Mouse (Mus musculus): ENCODE data around the gene Nudt17. TPM values are rescaled to one million over a fixed set of nuclear protein-coding genes. Genes with fewer than 3 reads are reported as not detected.
A peak's percentile ranks its signal among the peaks of the same experiment; 100 is the strongest.

Nudt17 gene
- total and polyA plus RNA-seq, 3 experiments, result 0.21 to 1.9 (median 1.0) TPM

DNA sequence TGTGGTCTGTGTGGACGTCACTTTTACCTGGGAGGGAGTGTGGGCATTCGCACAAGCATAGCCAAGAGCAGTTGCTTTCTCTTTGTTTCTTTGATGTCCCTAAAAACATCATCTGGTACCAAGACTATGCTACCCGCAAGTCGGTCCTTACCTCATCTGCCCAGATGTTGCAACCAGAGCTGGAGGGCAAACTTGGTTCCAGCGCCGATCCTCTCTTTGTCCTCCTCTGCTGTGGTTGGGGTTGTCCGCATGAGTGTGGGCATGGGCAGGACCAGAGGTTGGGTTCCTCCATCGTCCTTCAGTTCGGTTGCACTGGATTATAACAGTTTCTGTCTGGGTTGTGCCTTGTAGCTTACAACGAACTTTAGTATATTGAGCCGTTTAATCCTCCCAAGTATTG is 2.1 kb downstream of the Nudt17 start:
- no peak for DNase-seq (ENCODE audit: extremely low read depth)
- Histone ChIP-seq H3K4me2 (ENCODE audit: insufficient read depth, low read depth, poor library complexity, severe bottlenecking) (no peak overlapping the region), H3K4me3 (replicated peaks in 1 of 3; ENCODE audit: low read depth in 2 of 3, low read length in 2 of 3, poor library complexity in 1 of 3) (no peak overlapping the region), H3K79me2 (replicated peaks; ENCODE audit: control insufficient read depth, extremely low read depth, insufficient read depth, poor library complexity, severe bottlenecking) (no peaks in the 10 kb centered on the region), H3K36me3 (replicated peaks in 1 of 2; ENCODE audit: control insufficient read depth in 1 of 2, insufficient read depth in 1 of 2, low read length in 1 of 2) (peaks cover 52 to 80% of the 10 kb centered on the region in 2 experiments), H3K27me3 (replicated peaks) (no peaks in the 10 kb centered on the region), H3K9ac (ENCODE audit: insufficient read depth, low read depth) (no peak overlapping the region), H3K9me3 (replicated peaks; ENCODE audit: low read length) (peaks cover 12% of the 10 kb centered on the region), H3K27ac (ENCODE audit: insufficient read depth, low read depth) (no peak overlapping the region), H3K4me1 (ENCODE audit: control insufficient read depth in 1 of 2, insufficient read depth in 2 of 2) (peaks cover 3 to 8% of the 10 kb centered on the region in 2 experiments; a peak in 2 of 4 replicates)
- dilution Hi-C loops (cut with MboI; ENCODE audit: extremely low pct_ligation_motif_present, extremely low pct_unique_long_range_greater_than_20kb, low sequenced_read_pairs), result no loop called here
- in situ Hi-C loops (cut with MboI; ENCODE audit: low pct_ligation_motif_present, low pct_unique_long_range_greater_than_20kb, low sequenced_read_pairs), result loop anchor here (5.0 kb wide), 1 partner anchor 44 kb away; no protein-coding TSS in a partner anchor
- no peak for TF ChIP-seq ZNF384 (IDR thresholded peaks at IDR 0.05; ENCODE audit: low read depth, low read length)
- no peak for TF ChIP-seq BHLHE40 (IDR thresholded peaks at IDR 0.05; ENCODE audit: low read depth, low read length)
- no peak for TF ChIP-seq POLR2AphosphoS2 (IDR thresholded peaks at IDR 0.05; ENCODE audit: low read depth, low read length)
- TF ChIP-seq CTCF (conservative IDR thresholded peaks at IDR 0.05 in 1 of 2, IDR thresholded peaks at IDR 0.05 in 1 of 2; ENCODE audit: low read depth in 2 of 2, low read length in 2 of 2), result no peak
- TF ChIP-seq USF1 (IDR thresholded peaks at IDR 0.05; ENCODE audit: low read depth, low read length), result no peak

DNA sequence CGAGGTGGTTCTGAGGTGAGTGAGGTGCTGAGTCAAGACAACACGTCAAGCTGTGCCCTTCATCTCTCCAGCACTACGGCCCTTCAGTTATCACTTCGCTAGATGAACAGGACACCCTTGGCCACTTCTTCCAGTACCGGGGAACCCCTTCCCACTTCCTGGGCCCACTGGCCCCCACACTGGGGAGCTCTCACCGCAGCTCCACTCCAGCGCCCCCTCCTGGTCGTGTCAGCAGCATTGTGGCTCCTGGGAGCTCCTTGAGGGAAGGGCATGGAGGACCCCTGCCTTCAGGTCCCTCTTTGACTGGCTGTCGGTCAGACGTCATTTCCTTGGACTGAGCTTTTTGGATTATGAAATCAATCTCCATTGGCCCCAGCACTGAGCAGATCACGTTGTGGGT is 3.6 kb downstream of the Nudt17 start:
- dilution Hi-C loops (cut with MboI; ENCODE audit: extremely low pct_ligation_motif_present, extremely low pct_unique_long_range_greater_than_20kb, low sequenced_read_pairs) (no loop called here), in situ Hi-C loops (cut with MboI; ENCODE audit: low pct_ligation_motif_present, low pct_unique_long_range_greater_than_20kb, low sequenced_read_pairs) (loop anchor here (5.0 kb wide), 2 partner anchors 42 to 162 kb away; no protein-coding TSS in a partner anchor)
- H3K27ac ChIP-seq (ENCODE audit: insufficient read depth, low read depth), result no peak overlapping the region
- no peaks in the 10 kb centered on the region for H3K27me3 ChIP-seq (replicated peaks)
- H3K4me3 ChIP-seq (replicated peaks in 1 of 3; ENCODE audit: low read depth in 2 of 3, low read length in 2 of 3, poor library complexity in 1 of 3), result no peak overlapping the region
- H3K9me3 ChIP-seq (replicated peaks; ENCODE audit: low read length), result peaks cover 12% of the 10 kb centered on the region
- peaks cover 3 to 8% of the 10 kb centered on the region in 2 experiments; a peak in 2 of 4 replicates for H3K4me1 ChIP-seq (ENCODE audit: control insufficient read depth in 1 of 2, insufficient read depth in 2 of 2)
- H3K79me2 ChIP-seq (replicated peaks; ENCODE audit: control insufficient read depth, extremely low read depth, insufficient read depth, poor library complexity, severe bottlenecking), result no peaks in the 10 kb centered on the region
- DNase-seq (ENCODE audit: extremely low read depth), result no peak
- no peak overlapping the region for H3K4me2 ChIP-seq (ENCODE audit: insufficient read depth, low read depth, poor library complexity, severe bottlenecking)
- TF ChIP-seq CTCF (conservative IDR thresholded peaks at IDR 0.05 in 1 of 2, IDR thresholded peaks at IDR 0.05 in 1 of 2; ENCODE audit: low read depth in 2 of 2, low read length in 2 of 2) (peak in 1 of 2 experiments; percentile 41; a peak in 2 of 4 replicates), UBTF (IDR thresholded peaks at IDR 0.05; ENCODE audit: low read depth, low read length) (no peak), SMC3 (IDR thresholded peaks at IDR 0.05; ENCODE audit: low read depth, low read length) (0 out of 2 replicates have a peak, but pooled peaks have one; percentile 5)
- H3K36me3 ChIP-seq (replicated peaks in 1 of 2; ENCODE audit: control insufficient read depth in 1 of 2, insufficient read depth in 1 of 2, low read length in 1 of 2), result peaks cover 47 to 79% of the 10 kb centered on the region in 2 experiments
- H3K9ac ChIP-seq (ENCODE audit: insufficient read depth, low read depth), result no peak overlapping the region

DNA sequence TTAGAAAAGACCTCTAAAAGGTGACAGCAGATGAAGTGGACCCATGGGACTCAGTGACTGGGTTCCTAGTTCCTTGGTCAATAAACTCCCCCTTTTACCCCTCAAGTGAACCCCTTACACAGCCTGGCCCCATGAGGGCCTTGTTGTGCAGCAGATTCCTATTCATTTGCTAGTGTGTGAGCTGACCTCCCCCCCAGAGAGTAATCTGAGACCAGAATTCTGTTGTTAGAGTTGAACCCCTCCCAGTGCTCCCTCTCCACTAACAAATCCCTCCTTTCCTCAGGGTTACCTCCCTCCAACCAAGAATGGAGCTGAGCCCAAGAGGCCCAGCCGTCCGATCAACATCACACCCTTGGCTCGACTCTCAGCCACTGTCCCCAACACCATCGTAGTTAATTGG is 7.4 kb downstream of the Nudt17 start:
- H3K9me3 ChIP-seq (replicated peaks; ENCODE audit: low read length), result peaks cover 12% of the 10 kb centered on the region
- H3K4me2 ChIP-seq (ENCODE audit: insufficient read depth, low read depth, poor library complexity, severe bottlenecking), result no peak overlapping the region
- peaks cover 46 to 69% of the 10 kb centered on the region in 2 experiments for H3K36me3 ChIP-seq (replicated peaks in 1 of 2; ENCODE audit: control insufficient read depth in 1 of 2, insufficient read depth in 1 of 2, low read length in 1 of 2)
- peaks cover 0 to 9% of the 10 kb centered on the region in 2 experiments; a peak in 2 of 4 replicates for H3K4me1 ChIP-seq (ENCODE audit: control insufficient read depth in 1 of 2, insufficient read depth in 2 of 2)
- TF ChIP-seq ETS1 (conservative IDR thresholded peaks at IDR 0.05; ENCODE audit: low read depth, low read length), result no peak
- no peak for TF ChIP-seq KAT2A (IDR thresholded peaks at IDR 0.05; ENCODE audit: insufficient replicate concordance, low read length)
- no peak for TF ChIP-seq E2F4 (IDR thresholded peaks at IDR 0.05; ENCODE audit: insufficient replicate concordance, low read depth, low read length)
- TF ChIP-seq PAX5 (IDR thresholded peaks at IDR 0.05; ENCODE audit: low read length), result no peak
- TF ChIP-seq RAD21 (IDR thresholded peaks at IDR 0.05; ENCODE audit: low read depth, low read length), result no peak
- TF ChIP-seq ZC3H11A (IDR thresholded peaks at IDR 0.05; ENCODE audit: low read depth, low read length), result no peak
- TF ChIP-seq POLR2AphosphoS2 (IDR thresholded peaks at IDR 0.05; ENCODE audit: low read depth, low read length), result no peak
- TF ChIP-seq UBTF (IDR thresholded peaks at IDR 0.05; ENCODE audit: low read depth, low read length), result no peak
- no peak for TF ChIP-seq USF1 (IDR thresholded peaks at IDR 0.05; ENCODE audit: low read depth, low read length)
- TF ChIP-seq RCOR1 (conservative IDR thresholded peaks at IDR 0.05; ENCODE audit: low read depth, low read length), result no peak
- H3K4me3 ChIP-seq (replicated peaks in 1 of 3; ENCODE audit: low read depth in 2 of 3, low read length in 2 of 3, poor library complexity in 1 of 3), result no peak overlapping the region
- H3K79me2 ChIP-seq (replicated peaks; ENCODE audit: control insufficient read depth, extremely low read depth, insufficient read depth, poor library complexity, severe bottlenecking), result peaks cover 4% of the 10 kb centered on the region
- H3K27me3 ChIP-seq (replicated peaks), result no peaks in the 10 kb centered on the region
- no peak for DNase-seq (ENCODE audit: extremely low read depth)
- dilution Hi-C loops (cut with MboI; ENCODE audit: extremely low pct_ligation_motif_present, extremely low pct_unique_long_range_greater_than_20kb, low sequenced_read_pairs) (no loop called here), in situ Hi-C loops (cut with MboI; ENCODE audit: low pct_ligation_motif_present, low pct_unique_long_range_greater_than_20kb, low sequenced_read_pairs) (loop anchor here (5.0 kb wide), 1 partner anchor 159 kb away; no protein-coding TSS in a partner anchor)
- H3K9ac ChIP-seq (ENCODE audit: insufficient read depth, low read depth), result no peak overlapping the region
- no peak overlapping the region for H3K27ac ChIP-seq (ENCODE audit: insufficient read depth, low read depth)

All from CH12.LX (cell line).